Mouse (Mus musculus): ENCODE measurements at regions not wholly inside any gene's neighbourhood (a gene's known extent, or its start where the extent isn't known, plus 50 kb on each side); places are given as distances from the start of the nearest gene placed in this dataset.
"Not testable (repeated sequence)": the region's sequence is repeated elsewhere in the genome, so short reads cannot be mapped to it uniquely, and the experiment has no call there.

GRCm38 (mm10) chr17:9066633-9067032 is 78.5 kb downstream of the 1700010I14Rik start:
- DNase-seq (ENCODE audit: low read depth, low spot score) = not testable (repeated sequence)

DNA sequence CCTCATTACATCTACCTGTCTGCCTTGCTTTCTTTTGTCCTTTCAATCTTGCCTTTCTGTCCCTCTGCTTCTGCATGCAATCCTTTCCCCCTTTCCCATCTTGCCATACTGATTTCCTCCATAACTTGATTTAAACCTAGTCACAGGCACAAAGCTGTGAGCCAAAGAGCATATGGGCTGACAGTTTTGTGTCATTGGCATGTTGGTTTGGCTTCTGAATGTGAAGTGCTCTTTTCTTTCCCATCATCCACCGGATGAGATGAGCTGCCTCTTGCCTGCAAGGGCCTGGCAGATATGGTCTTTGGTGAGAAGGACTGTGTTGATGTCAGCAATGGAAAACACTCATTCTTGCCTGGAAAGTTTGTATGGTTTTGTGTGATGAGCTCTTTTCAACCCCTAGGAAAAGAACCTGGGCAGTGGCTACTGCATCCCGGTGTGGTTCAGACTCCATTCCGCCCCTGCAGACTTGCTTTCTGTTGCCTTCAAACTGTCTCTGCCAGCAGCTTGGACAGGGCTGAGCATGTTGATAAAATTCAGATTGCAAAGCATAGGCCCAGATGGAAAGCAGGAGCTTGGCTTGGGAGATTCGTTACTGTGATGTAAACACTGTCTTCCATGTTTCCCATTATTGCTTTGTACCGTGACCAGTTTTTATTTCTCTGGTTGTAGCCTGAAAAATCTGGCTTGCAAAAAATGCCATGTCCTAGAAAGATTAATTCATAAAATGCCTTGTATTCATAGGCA is 80.9 kb downstream of the 1700010I14Rik start:
- DNase-seq (ENCODE audit: low read depth, low spot score) = peak; percentile 45

GRCm38 (mm10) chr17:9083629-9084028 is 95.5 kb downstream of the 1700010I14Rik start:
- DNase-seq (ENCODE audit: low read depth, low spot score) = no peak

DNA sequence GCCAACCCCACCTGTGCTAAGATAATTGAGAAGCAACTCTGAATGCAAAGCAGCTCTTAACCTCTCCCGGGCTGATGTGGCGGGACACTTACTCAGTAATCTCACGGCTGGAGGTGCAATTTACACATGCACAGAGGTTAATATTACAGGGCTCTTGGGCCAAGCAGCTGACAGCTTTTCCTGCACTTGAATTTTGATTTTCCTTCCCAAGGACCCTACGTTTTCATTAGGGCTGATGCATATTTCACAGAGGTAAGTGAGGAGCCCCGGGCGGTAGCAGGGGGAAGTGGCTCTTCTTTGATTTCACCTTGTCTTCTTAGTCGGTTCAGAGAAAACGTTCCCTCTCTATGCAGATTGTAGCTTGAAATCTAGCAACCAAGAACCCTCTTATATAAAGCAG is 139.7 kb downstream of the 1700010I14Rik start:
- no peak for DNase-seq (ENCODE audit: low read depth, low spot score)

DNA sequence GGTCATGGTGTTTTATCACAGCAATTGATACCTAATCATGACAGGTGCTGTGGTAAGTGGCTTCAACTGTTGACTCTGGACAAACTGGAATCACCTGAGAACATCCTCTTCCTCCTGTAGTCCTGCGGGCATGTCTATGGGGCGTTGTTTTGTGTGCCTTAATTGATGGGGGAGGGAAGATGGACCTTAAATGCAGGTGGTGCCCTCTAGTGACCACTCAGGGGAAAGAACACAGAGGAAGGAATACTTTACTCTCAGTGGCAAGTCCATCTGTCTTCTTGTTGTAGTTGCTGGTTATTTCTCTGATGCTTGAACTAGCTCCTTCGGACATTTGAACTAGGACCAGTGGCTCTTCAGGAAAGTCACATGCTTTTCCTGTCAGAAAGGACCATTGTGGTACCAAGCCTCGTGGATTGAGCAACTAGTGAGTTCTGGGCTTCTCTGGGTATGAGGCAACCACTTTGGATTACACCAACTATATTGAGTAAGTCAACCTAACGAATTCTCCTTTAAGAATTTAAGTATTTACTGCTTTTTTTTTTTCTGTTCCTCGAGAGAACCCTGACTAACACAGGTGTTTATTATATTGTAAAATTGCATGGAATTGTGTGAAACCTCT is 157.6 kb downstream of the 1700010I14Rik start:
- no peak for DNase-seq (ENCODE audit: low read depth, low spot score)

GRCm38 (mm10) chr17:9150654-9151053 is 162.5 kb downstream of the 1700010I14Rik start:
- DNase-seq (ENCODE audit: low read depth, low spot score) = no peak

GRCm38 (mm10) chr17:9162148-9162547 is 174.0 kb downstream of the 1700010I14Rik start:
- no peak for DNase-seq (ENCODE audit: low read depth, low spot score)

GRCm38 (mm10) chr17:9162676-9163075 is 174.5 kb downstream of the 1700010I14Rik start:
- DNase-seq (ENCODE audit: low read depth, low spot score) = no peak

- DNase-seq (ENCODE audit: low read depth, low spot score) = no peak
Measured at GRCm38 (mm10) chr17:9163285-9163684, 175.2 kb downstream of the 1700010I14Rik start.

- no peak for DNase-seq (ENCODE audit: low read depth, low spot score)
Measured at GRCm38 (mm10) chr17:9164501-9164900, 176.4 kb downstream of the 1700010I14Rik start.

DNA sequence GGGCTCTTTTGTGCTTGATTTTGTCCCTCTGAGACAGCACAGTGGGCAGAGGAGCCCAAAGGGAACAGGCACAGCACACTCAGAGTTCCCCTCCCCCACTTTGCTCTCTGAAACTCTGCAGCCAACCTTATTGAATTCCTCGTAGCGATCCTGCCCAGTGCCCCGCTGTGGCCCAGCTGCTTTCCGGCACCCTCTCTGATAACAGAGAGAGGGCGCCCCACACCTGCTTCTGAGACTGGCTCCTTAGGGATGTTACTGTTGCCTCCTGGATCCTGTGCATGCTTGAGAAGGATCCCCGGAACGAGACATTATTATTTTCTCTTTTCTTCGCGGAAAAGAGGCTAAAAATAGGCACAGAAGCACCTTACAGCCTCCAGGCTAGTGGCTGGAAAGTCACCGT is 179.0 kb downstream of the 1700010I14Rik start:
- DNase-seq (ENCODE audit: low read depth, low spot score) = peak; percentile 54

- peak; percentile 32 for DNase-seq (ENCODE audit: low read depth, low spot score)
Measured at GRCm38 (mm10) chr17:9167571-9168201, 179.6 kb downstream of the 1700010I14Rik start.

DNA sequence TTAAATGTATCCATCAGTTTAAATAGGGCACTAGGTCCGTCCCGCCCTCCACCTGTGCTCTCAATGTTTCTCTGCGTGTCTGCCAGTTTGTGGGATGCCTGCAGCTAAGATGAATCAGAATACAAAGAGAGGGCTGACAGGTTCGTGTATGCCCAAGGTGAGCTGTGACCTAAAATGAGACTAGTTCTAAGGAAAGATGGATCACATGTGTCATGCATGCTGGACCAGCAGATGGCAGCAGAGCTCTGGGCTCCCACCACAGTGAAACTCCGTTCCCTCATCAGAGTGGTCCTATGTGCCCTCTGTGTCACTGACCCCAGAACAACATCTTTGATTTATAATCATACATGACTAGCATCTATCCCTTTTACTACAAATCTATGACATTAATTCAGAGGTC is 180.3 kb downstream of the 1700010I14Rik start:
- peak; percentile 64 for DNase-seq (ENCODE audit: low read depth, low spot score)

DNA sequence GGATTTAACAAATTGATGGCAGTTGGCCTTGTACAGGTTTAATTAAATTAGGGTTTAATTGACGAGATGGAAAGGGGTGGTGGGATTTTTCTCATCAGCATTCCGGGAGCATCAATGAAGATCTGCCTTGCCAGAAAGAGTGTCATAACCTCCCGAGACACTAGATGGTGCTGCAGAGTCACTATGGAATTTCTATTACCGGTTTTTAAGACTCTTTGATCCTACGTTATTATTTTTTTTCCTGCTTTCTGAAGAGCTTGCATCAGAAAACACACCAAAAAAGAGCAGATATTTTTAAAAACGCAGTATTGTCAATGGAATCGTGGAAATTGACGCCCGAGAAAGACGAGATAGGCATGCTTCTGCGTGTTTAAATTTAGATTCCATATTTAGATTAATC is 181.2 kb downstream of the 1700010I14Rik start:
- DNase-seq (ENCODE audit: low read depth, low spot score) = peak; percentile 76

DNA sequence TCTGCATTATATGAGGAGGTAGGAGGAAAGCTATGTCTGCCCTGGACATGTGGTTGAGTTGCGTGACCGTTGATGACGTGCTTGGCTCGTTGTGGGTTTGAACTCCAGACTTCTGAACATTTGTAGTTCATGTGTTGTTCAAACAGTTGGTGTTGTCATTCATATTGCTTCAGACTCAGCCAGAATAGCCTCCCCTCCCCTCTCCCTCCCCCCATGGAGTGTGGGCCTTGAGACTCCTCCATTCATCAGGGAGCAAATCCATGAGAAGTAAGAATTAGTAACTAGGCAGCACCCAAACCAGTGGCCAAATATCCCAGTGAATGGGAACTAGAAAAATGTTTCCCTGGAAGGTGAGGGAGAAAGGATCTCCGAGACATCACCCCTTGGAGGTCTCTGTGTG is 209.0 kb downstream of the 1700010I14Rik start:
- no peak for DNase-seq (ENCODE audit: low read depth, low spot score)

GRCm38 (mm10) chr17:9200386-9200785 is 212.3 kb downstream of the 1700010I14Rik start:
- DNase-seq (ENCODE audit: low read depth, low spot score) = no peak

DNA sequence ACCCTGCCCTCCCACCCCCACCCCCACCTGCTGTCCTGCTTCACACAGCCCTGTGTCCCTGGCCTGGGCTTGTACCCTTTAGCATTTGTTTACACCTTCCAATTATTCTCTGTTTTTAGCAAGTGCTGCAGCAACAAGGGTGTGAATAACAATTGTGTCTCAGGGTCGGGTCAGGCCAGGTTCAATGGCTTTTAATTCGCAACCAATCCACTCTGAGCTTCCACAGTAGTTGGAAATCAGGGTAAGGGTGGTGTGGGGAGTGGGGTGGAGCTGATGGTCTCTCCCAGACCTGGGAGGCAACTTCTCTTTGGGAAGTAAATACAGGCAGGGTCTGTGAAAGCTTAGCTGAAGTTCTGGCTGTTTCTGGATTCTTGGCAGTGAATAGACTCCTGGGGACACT is 214.4 kb downstream of the 1700010I14Rik start:
- no peak for DNase-seq (ENCODE audit: low read depth, low spot score)

- DNase-seq (ENCODE audit: low read depth, low spot score) = no peak
Measured at GRCm38 (mm10) chr17:9210626-9211025, 211.2 kb upstream of the Gm17728 start.

GRCm38 (mm10) chr17:9223097-9223496 is 198.8 kb upstream of the Gm17728 start:
- peak; percentile 20 for DNase-seq (ENCODE audit: low read depth, low spot score)

- DNase-seq (ENCODE audit: low read depth, low spot score) = no peak
Measured at GRCm38 (mm10) chr17:9227872-9228575, 193.8 kb upstream of the Gm17728 start.

GRCm38 (mm10) chr17:9235141-9235571 is 186.7 kb upstream of the Gm17728 start:
- DNase-seq (ENCODE audit: low read depth, low spot score) = no peak

- DNase-seq (ENCODE audit: low read depth, low spot score) = no peak
Measured at GRCm38 (mm10) chr17:9258646-9259170, 163.2 kb upstream of the Gm17728 start.

All from brain, embryonic 18.5 days (tissue).